Mouse (Mus musculus) hindbrain, embryonic 12.5 days (tissue): ENCODE data around the gene Coasy. TPM values are rescaled to one million over a fixed set of nuclear protein-coding genes. Genes with fewer than 3 reads are reported as not detected.
A peak's percentile ranks its signal among the peaks of the same experiment; 100 is the strongest.

Experiments
- ATAC-seq: fragments of 200-750 bp; cut with Nextera tagmentation; 2 replicates; pipeline ENCODE4 v1.8.0; 2017; ENCODE audit warnings: moderate TSS enrichment; ENCODE audit not compliant: low FRiP score
- H3K27ac ChIP-seq: fragments of 300-500 bp; sonication (generic); 2 replicates; pipeline ENCODE4 v1.5.1; 2016; ENCODE audit warnings: mild to moderate bottlenecking
- H3K27me3 ChIP-seq: fragments of 300-500 bp; sonication (generic); 2 replicates; pipeline ENCODE4 v1.6.1; 2016; ENCODE audit warnings: mild to moderate bottlenecking
- H3K36me3 ChIP-seq: fragments of 300-500 bp; sonication (generic); 2 replicates; pipeline ENCODE4 v1.6.1; 2016; ENCODE audit warnings: mild to moderate bottlenecking
- H3K4me1 ChIP-seq: fragments of 300-500 bp; sonication (generic); 2 replicates; pipeline ENCODE4 v1.6.1; 2016
- H3K4me2 ChIP-seq: fragments of 300-500 bp; sonication (generic); replicated peaks from 2 replicates; pipeline ENCODE4 v1.6.1; 2016; ENCODE audit warnings: mild to moderate bottlenecking
- H3K4me3 ChIP-seq: fragments of 300-500 bp; sonication (generic); 2 replicates; pipeline ENCODE4 v1.5.1; 2016; ENCODE audit warnings: mild to moderate bottlenecking
- H3K9ac ChIP-seq: fragments of 300-500 bp; sonication (generic); 2 replicates; pipeline ENCODE4 v1.6.1; 2016; ENCODE audit warnings: mild to moderate bottlenecking, moderate library complexity
- H3K9me3 ChIP-seq: fragments of 300-500 bp; sonication (generic); replicated peaks from 2 replicates; pipeline ENCODE4 v1.6.1; 2016; ENCODE audit warnings: mild to moderate bottlenecking
- WGBS: fragments of 180-500 bp; shearing (Covaris S2); methylation state at CpG from one replicate; pipeline ENCODE4 v1.1.7; 2016; 5-methylcytosine and 5-hydroxymethylcytosine counted together
- polyA plus RNA-seq: library from polyadenylated mRNA; unstranded; fragments of >200 nt; fragmentation: Nextera tagmentation; extraction: Ambion mirVana; gene quantifications from 2 replicates; pipeline ENCODE4 v1.2.1, GENCODE M21; 2016

Coasy gene
- polyA plus RNA-seq, 1 experiment from 2014 or later, result 51.2 TPM

GRCm38 (mm10) chr11:101052751-101053473 lies 29.5 kb upstream of the Coasy start:
- Histone ChIP-seq H3K27ac (no peak overlapping the region), H3K4me3 (no peak overlapping the region), H3K36me3 (peaks cover 87% of the 10 kb centered on the region), H3K9ac (no peak overlapping the region), H3K4me2 (no peak overlapping the region), H3K27me3 (no peaks in the 10 kb centered on the region), H3K9me3 (no peaks in the 10 kb centered on the region), H3K4me1 (no peaks in the 10 kb centered on the region)
- no peak for ATAC-seq
- WGBS, result 95% methylated on average over 10 of the region's 10 CpGs

GRCm38 (mm10) chr11:101053974-101054373 lies 28.4 kb upstream of the Coasy start:
- H3K9ac ChIP-seq, result no peak overlapping the region
- H3K27ac ChIP-seq, result no peak overlapping the region
- no peaks in the 10 kb centered on the region for H3K9me3 ChIP-seq
- H3K4me3 ChIP-seq, result no peak overlapping the region
- WGBS, result 100% methylated on average over 1 of the region's 1 CpGs
- peaks cover 88% of the 10 kb centered on the region for H3K36me3 ChIP-seq
- no peaks in the 10 kb centered on the region for H3K27me3 ChIP-seq
- ATAC-seq, result no peak
- no peak overlapping the region for H3K4me2 ChIP-seq
- no peaks in the 10 kb centered on the region for H3K4me1 ChIP-seq

GRCm38 (mm10) chr11:101055418-101055817 lies 26.9 kb upstream of the Coasy start:
- 78% methylated on average over 14 of the region's 14 CpGs for WGBS
- H3K27me3 ChIP-seq, result no peaks in the 10 kb centered on the region
- no peaks in the 10 kb centered on the region for H3K4me1 ChIP-seq
- no peak overlapping the region; the same call in 1 of the 2 replicates for H3K27ac ChIP-seq
- H3K4me3 ChIP-seq, result no peak overlapping the region
- H3K9me3 ChIP-seq, result no peaks in the 10 kb centered on the region
- ATAC-seq, result no peak
- H3K9ac ChIP-seq, result no peak overlapping the region
- H3K36me3 ChIP-seq, result peaks cover 91% of the 10 kb centered on the region
- no peak overlapping the region for H3K4me2 ChIP-seq

GRCm38 (mm10) chr11:101056885-101057284 lies 25.5 kb upstream of the Coasy start:
- Histone ChIP-seq H3K27ac (no peak overlapping the region), H3K9me3 (no peaks in the 10 kb centered on the region), H3K36me3 (peaks cover 90% of the 10 kb centered on the region), H3K4me1 (no peaks in the 10 kb centered on the region), H3K4me3 (no peak overlapping the region), H3K9ac (no peak overlapping the region), H3K27me3 (no peaks in the 10 kb centered on the region), H3K4me2 (no peak overlapping the region)
- no peak for ATAC-seq
- 58% methylated on average over 8 of the region's 8 CpGs for WGBS

- Histone ChIP-seq H3K9ac (no peak overlapping the region), H3K4me2 (no peak overlapping the region), H3K27me3 (no peaks in the 10 kb centered on the region), H3K36me3 (peaks cover 89% of the 10 kb centered on the region), H3K27ac (no peak overlapping the region), H3K4me1 (peaks cover 1% of the 10 kb centered on the region; the same call in 1 of the 2 replicates), H3K4me3 (no peak overlapping the region), H3K9me3 (no peaks in the 10 kb centered on the region)
- WGBS, result 42% methylated on average over 5 of the region's 5 CpGs
- ATAC-seq, result no peak
Measured at GRCm38 (mm10) chr11:101057860-101058259, 24.5 kb upstream of the Coasy start.

GRCm38 (mm10) chr11:101058726-101059125 lies 23.6 kb upstream of the Coasy start:
- H3K4me3 ChIP-seq, result no peak overlapping the region
- H3K4me1 ChIP-seq, result peaks cover 10% of the 10 kb centered on the region
- no peak for ATAC-seq
- peaks cover 89% of the 10 kb centered on the region for H3K36me3 ChIP-seq
- no peaks in the 10 kb centered on the region for H3K9me3 ChIP-seq
- H3K4me2 ChIP-seq, result no peak overlapping the region
- 82% methylated on average over 5 of the region's 5 CpGs for WGBS
- H3K27me3 ChIP-seq, result no peaks in the 10 kb centered on the region
- peak overlapping the region; percentile 76; the same call in 1 of the 2 replicates for H3K27ac ChIP-seq
- H3K9ac ChIP-seq, result 0 out of 2 replicates have a peak overlapping the region, but pooled peaks have one; percentile 27

GRCm38 (mm10) chr11:101059473-101059872 lies 22.9 kb upstream of the Coasy start:
- no peak overlapping the region for H3K4me2 ChIP-seq
- H3K27me3 ChIP-seq, result no peaks in the 10 kb centered on the region
- H3K36me3 ChIP-seq, result peaks cover 90% of the 10 kb centered on the region
- no peak for ATAC-seq
- peak overlapping the region; percentile 76 for H3K27ac ChIP-seq
- no peak overlapping the region for H3K9ac ChIP-seq
- no peaks in the 10 kb centered on the region for H3K9me3 ChIP-seq
- 72% methylated on average over 10 of the region's 10 CpGs for WGBS
- no peak overlapping the region for H3K4me3 ChIP-seq
- peaks cover 16% of the 10 kb centered on the region for H3K4me1 ChIP-seq

- Histone ChIP-seq H3K36me3 (peaks cover 85% of the 10 kb centered on the region), H3K9me3 (no peaks in the 10 kb centered on the region), H3K4me3 (no peak overlapping the region), H3K27ac (peak overlapping the region; percentile 76), H3K9ac (no peak overlapping the region), H3K27me3 (no peaks in the 10 kb centered on the region), H3K4me2 (no peak overlapping the region), H3K4me1 (peaks cover 16% of the 10 kb centered on the region)
- 69% methylated on average over 8 of the region's 8 CpGs for WGBS
- ATAC-seq, result no peak
Measured at GRCm38 (mm10) chr11:101060126-101060525, 22.2 kb upstream of the Coasy start.

GRCm38 (mm10) chr11:101061049-101061448 lies 21.3 kb upstream of the Coasy start:
- Histone ChIP-seq H3K9ac (no peak overlapping the region), H3K4me1 (peaks cover 16% of the 10 kb centered on the region), H3K4me3 (no peak overlapping the region), H3K4me2 (no peak overlapping the region), H3K27ac (no peak overlapping the region), H3K9me3 (no peaks in the 10 kb centered on the region), H3K36me3 (peaks cover 79% of the 10 kb centered on the region), H3K27me3 (no peaks in the 10 kb centered on the region)
- WGBS, result 93% methylated on average over 5 of the region's 5 CpGs
- no peak for ATAC-seq

- H3K36me3 ChIP-seq, result peaks cover 68% of the 10 kb centered on the region
- no peak for ATAC-seq
- no peaks in the 10 kb centered on the region for H3K9me3 ChIP-seq
- peaks cover 19% of the 10 kb centered on the region for H3K4me1 ChIP-seq
- no peak overlapping the region for H3K4me3 ChIP-seq
- H3K4me2 ChIP-seq, result no peak overlapping the region
- no peak overlapping the region for H3K9ac ChIP-seq
- H3K27ac ChIP-seq, result peak overlapping the region; percentile 71
- WGBS, result 75% methylated on average over 12 of the region's 12 CpGs
- H3K27me3 ChIP-seq, result no peaks in the 10 kb centered on the region
Measured at GRCm38 (mm10) chr11:101062165-101062884, 20.0 kb upstream of the Coasy start.

GRCm38 (mm10) chr11:101062971-101063675 lies 19.2 kb upstream of the Coasy start:
- H3K36me3 ChIP-seq, result peaks cover 61% of the 10 kb centered on the region
- no peaks in the 10 kb centered on the region for H3K9me3 ChIP-seq
- no peak overlapping the region for H3K4me3 ChIP-seq
- ATAC-seq, result no peak
- peak overlapping the region; percentile 27; the same call in 1 of the 2 replicates for H3K9ac ChIP-seq
- no peaks in the 10 kb centered on the region for H3K27me3 ChIP-seq
- H3K27ac ChIP-seq, result peak overlapping the region; percentile 71
- H3K4me1 ChIP-seq, result peaks cover 19% of the 10 kb centered on the region
- no peak overlapping the region for H3K4me2 ChIP-seq
- 80% methylated on average over 14 of the region's 14 CpGs for WGBS

GRCm38 (mm10) chr11:101063676-101064327 lies 18.6 kb upstream of the Coasy start:
- ATAC-seq, result no peak
- Histone ChIP-seq H3K27me3 (0 out of 2 replicates have a peak, but pooled peaks cover 2% of the 10 kb centered on the region), H3K4me3 (no peak overlapping the region), H3K9me3 (no peaks in the 10 kb centered on the region), H3K4me2 (no peak overlapping the region), H3K27ac (peak overlapping the region; percentile 71), H3K4me1 (peaks cover 19% of the 10 kb centered on the region), H3K9ac (peak overlapping the region; percentile 27), H3K36me3 (peaks cover 54% of the 10 kb centered on the region)
- WGBS, result 53% methylated on average over 12 of the region's 12 CpGs
